Mouse (Mus musculus) lung, adult 2 months (tissue): ENCODE measurements around the gene Josd1. TPM values are rescaled to one million over a fixed set of nuclear protein-coding genes. Genes with fewer than 3 reads are reported as not detected.

Experiments used
- DNase-seq: peaks from one replicate; pipeline ENCODE4 v3.0.0; 2022
- H3K4me1 ChIP-seq: fragments of 200-500 bp; 2 replicates; pipeline ENCODE4 v1.6.1; 2011; ENCODE audit warnings: low read length; ENCODE audit not compliant: control insufficient read depth, insufficient read depth
- H3K4me3 ChIP-seq: fragments of 200-500 bp; replicated peaks from 2 replicates; pipeline ENCODE3; 2011; ENCODE audit warnings: low read depth, mild to moderate bottlenecking, control low read depth, low read length; ENCODE audit errors: extremely low read depth
- CTCF ChIP-seq: fragments of 200-500 bp; IDR thresholded peaks from 2 replicates; pipeline ENCODE4 v1.5.1; 2011; ENCODE audit warnings: mild to moderate bottlenecking, low read length, control low read depth; ENCODE audit not compliant: insufficient read depth
- POLR2A ChIP-seq: fragments of 200-500 bp; IDR thresholded peaks from 2 replicates; pipeline ENCODE4 v1.6.1; 2011; ENCODE audit warnings: low read depth, mild to moderate bottlenecking, control low read depth, low read length, borderline replicate concordance; ENCODE audit errors: extremely low read depth
- WGBS: fragments of 180-500 bp; shearing (Covaris S2); methylation state at CpG from one replicate; pipeline ENCODE4 v1.1.7; 2018; 5-methylcytosine and 5-hydroxymethylcytosine counted together
- polyA plus RNA-seq: library from polyadenylated mRNA; depleted of rRNA; stranded (reverse); fragments of >200 nt; gene quantifications from 2 replicates; pipeline ENCODE4 v1.2.3, GENCODE M21; 2012

The Josd1 gene
- polyA plus RNA-seq, 1 experiment: 16.3 TPM

- H3K4me3 ChIP-seq: no peak overlapping the region
- no peak for DNase-seq
- no peaks in the 10 kb centered on the region for H3K4me1 ChIP-seq
- TF ChIP-seq POLR2A: no peak
- no peak for TF ChIP-seq CTCF
- 64% methylated on average over 4 of the region's 4 CpGs for WGBS
Observed at GRCm38 (mm10) chr15:79720796-79721195, 33.1 kb upstream of the Josd1 start.

- 91% methylated on average over 8 of the region's 8 CpGs for WGBS
- no peak for DNase-seq
- no peak for TF ChIP-seq POLR2A
- no peak for TF ChIP-seq CTCF
- no peak overlapping the region for H3K4me3 ChIP-seq
- no peaks in the 10 kb centered on the region for H3K4me1 ChIP-seq
Observed at GRCm38 (mm10) chr15:79720267-79720666, 32.5 kb upstream of the Josd1 start.

GRCm38 (mm10) chr15:79716710-79717109, 29.0 kb upstream of the Josd1 start:
- 94% methylated on average over 6 of the region's 6 CpGs for WGBS
- H3K4me3 ChIP-seq: no peak overlapping the region

GRCm38 (mm10) chr15:79715646-79716045, 27.9 kb upstream of the Josd1 start:
- TF ChIP-seq POLR2A (no peak), CTCF (no peak)
- Histone ChIP-seq H3K4me1 (no peaks in the 10 kb centered on the region), H3K4me3 (no peak overlapping the region)
- WGBS: 94% methylated on average over 7 of the region's 7 CpGs
- DNase-seq: no peak

More at GRCm38 (mm10) chr15:79716710-79717109, 29.0 kb upstream of the Josd1 start:
- TF ChIP-seq CTCF (no peak), POLR2A (no peak)
- no peaks in the 10 kb centered on the region for H3K4me1 ChIP-seq
- DNase-seq: no peak

GRCm38 (mm10) chr15:79708229-79708822, 20.6 kb upstream of the Josd1 start:
- TF ChIP-seq CTCF (no peak), POLR2A (no peak)
- WGBS: 94% methylated on average over 5 of the region's 5 CpGs
- Histone ChIP-seq H3K4me1 (no peaks in the 10 kb centered on the region), H3K4me3 (no peak overlapping the region)
- DNase-seq: no peak

- DNase-seq: no peak
- WGBS: 73% methylated on average over 17 of the region's 17 CpGs
- Histone ChIP-seq H3K4me1 (no peaks in the 10 kb centered on the region), H3K4me3 (no peak overlapping the region)
- TF ChIP-seq POLR2A: no peak
- TF ChIP-seq CTCF: no peak
Observed at GRCm38 (mm10) chr15:79706603-79707214, 19.0 kb upstream of the Josd1 start.

GRCm38 (mm10) chr15:79697558-79698187, 10.0 kb upstream of the Josd1 start:
- WGBS: 76% methylated on average over 9 of the region's 9 CpGs
- no peak for DNase-seq

GRCm38 (mm10) chr15:79697011-79697410, 9.3 kb upstream of the Josd1 start:
- no peak for DNase-seq
- no peak overlapping the region for H3K4me3 ChIP-seq
- peaks cover 6% of the 10 kb centered on the region; the same call in 1 of the 2 replicates for H3K4me1 ChIP-seq
- 87% methylated on average over 6 of the region's 6 CpGs for WGBS
- no peak for TF ChIP-seq POLR2A
- no peak for TF ChIP-seq CTCF

More at GRCm38 (mm10) chr15:79697558-79698187, 10.0 kb upstream of the Josd1 start:
- no peak overlapping the region for H3K4me3 ChIP-seq
- H3K4me1 ChIP-seq: peaks cover 6% of the 10 kb centered on the region; the same call in 1 of the 2 replicates
- TF ChIP-seq POLR2A (no peak), CTCF (no peak)

GRCm38 (mm10) chr15:79696508-79696907, 8.8 kb upstream of the Josd1 start:
- WGBS: 89% methylated on average over 2 of the region's 2 CpGs
- Histone ChIP-seq H3K4me3 (no peak overlapping the region), H3K4me1 (peaks cover 11% of the 10 kb centered on the region)
- TF ChIP-seq CTCF (no peak), POLR2A (no peak)
- no peak for DNase-seq
